Mouse (Mus musculus): ENCODE measurements around the gene Cxcr4.

- no peak for TF ChIP-seq CTCF (IDR thresholded peaks at IDR 0.05; ENCODE audit: low read depth, low read length)
- TF ChIP-seq POLR2A (IDR thresholded peaks at IDR 0.05; ENCODE audit: borderline replicate concordance, low read depth, low read length): no peak
Measured at GRCm38 (mm10) chr1:128589488-128589887, 2.6 kb downstream of the Cxcr4 start.

Measured in bone marrow macrophage, adult 2 months (primary cell).